Mouse (Mus musculus) brown adipose tissue, adult 24 weeks (tissue): ENCODE measurements around the gene Fmod. TPM values are rescaled to one million over a fixed set of nuclear protein-coding genes. Genes with fewer than 3 reads are reported as not detected.

Source experiments
- H3K27ac ChIP-seq: fragments of 200-500 bp; replicated peaks from 2 replicates; pipeline ENCODE4 v1.5.1; 2012; ENCODE audit warnings: low read depth, mild to moderate bottlenecking, low read length
- H3K4me1 ChIP-seq: fragments of 200-500 bp; 2 replicates; pipeline ENCODE4 v1.6.1; 2012; ENCODE audit warnings: low read length, mixed read lengths; ENCODE audit not compliant: control insufficient read depth, insufficient read depth, insufficient read length
- H3K4me3 ChIP-seq: fragments of 200-500 bp; 2 replicates; pipeline ENCODE4 v1.5.1; 2012; ENCODE audit warnings: low read depth, mild to moderate bottlenecking, low read length, moderate library complexity; ENCODE audit not compliant: insufficient read depth
- polyA plus RNA-seq: library from polyadenylated mRNA; stranded (reverse); fragments of >200 nt; gene quantifications from 2 replicates; pipeline ENCODE4 v1.2.4, GENCODE M21; 2012; ENCODE audit not compliant: missing spikeins, insufficient read depth, insufficient read length

Gene Fmod
- polyA plus RNA-seq, 1 experiment = 0.55 TPM

DNA sequence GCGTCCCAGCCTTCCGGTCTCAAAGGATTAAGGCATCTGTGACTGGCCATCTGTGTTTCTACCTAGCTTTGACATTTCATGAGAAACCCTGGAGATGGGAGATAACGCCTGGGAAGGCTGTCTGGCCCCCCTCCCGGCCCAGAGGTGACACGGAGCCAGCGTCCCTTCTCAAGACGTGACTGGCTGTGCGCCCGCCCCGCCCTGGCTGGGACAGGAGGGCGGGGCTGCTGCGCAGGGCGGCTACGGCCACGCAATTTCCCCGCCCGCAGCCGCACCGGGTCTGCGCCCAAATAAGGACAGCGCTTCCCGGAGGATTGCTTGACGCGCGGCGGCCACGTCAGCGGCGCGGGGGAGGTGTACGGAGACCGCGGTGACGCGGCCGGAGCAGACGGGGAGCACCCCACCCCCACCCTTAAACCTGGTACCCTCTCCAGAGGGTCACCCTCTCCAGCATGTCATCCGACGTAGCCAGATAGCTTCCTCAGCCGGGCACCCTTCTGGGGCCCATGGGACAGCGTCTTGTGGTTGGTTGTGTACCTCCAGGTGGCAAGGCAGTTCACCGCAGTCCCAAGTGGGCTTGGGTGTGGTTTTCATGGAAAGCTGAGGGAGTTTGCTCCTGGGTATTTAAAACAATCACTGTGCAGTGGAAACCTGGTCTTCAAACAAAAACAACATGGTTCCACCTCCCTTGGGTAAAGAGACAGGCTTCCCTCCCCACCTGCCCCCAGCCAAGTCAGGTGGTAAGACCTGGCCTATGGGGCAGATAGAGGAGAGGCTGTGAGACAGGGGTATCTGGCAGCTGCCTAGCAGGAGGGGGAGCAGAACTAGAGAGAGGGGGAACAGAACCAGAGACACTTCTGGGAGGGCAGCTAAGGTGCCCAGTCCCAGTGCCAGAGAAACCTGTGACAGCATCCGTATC, 56.1 kb downstream of the Fmod start:
- H3K4me1 ChIP-seq = peaks cover 53% of the 10 kb centered on the region

DNA sequence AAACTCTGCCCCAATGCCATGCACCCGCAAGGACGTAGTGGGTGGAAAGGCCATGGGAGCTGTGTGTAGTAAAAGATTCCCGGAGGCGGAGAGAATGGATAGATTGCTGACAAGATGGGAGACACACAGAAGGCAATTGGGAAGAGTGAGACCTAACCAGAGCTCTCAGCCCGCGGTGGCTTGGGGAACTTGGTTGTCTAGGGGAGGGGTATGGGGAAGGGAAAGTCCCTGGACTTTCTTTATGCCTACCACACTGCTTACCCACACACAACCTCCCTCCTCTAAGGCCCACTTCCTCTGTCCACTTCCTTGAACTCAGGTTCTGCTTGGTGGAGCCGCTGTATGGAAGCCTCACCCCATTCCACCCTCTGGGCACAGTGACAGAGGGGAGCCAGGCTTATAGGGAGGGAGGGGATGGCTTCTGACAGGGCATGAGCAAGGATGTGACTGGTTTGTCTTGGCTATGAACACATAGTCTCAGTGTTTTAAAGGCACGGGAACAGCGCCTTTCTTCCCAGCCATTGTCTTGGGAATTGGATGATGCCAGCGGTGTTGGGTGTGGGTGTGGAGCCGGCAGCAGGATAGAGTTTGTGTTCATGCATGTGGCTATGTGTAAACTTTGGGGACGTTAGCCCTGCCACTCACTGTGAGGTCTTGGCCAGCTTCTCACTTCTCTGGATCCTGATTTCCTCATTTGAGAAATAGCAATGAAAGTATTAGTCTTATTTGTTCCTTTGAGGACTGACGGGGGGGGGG, 56.9 kb downstream of the Fmod start:
- Histone ChIP-seq H3K4me1 (peaks cover 60% of the 10 kb centered on the region), H3K27ac (peak overlapping the region; percentile 100), H3K4me3 (peak overlapping the region; percentile 66)

More for the DNA sequence above, 56.1 kb downstream of the Fmod start:
- Histone ChIP-seq H3K4me3 (peak overlapping the region; percentile 66), H3K27ac (peak overlapping the region; percentile 100)

DNA sequence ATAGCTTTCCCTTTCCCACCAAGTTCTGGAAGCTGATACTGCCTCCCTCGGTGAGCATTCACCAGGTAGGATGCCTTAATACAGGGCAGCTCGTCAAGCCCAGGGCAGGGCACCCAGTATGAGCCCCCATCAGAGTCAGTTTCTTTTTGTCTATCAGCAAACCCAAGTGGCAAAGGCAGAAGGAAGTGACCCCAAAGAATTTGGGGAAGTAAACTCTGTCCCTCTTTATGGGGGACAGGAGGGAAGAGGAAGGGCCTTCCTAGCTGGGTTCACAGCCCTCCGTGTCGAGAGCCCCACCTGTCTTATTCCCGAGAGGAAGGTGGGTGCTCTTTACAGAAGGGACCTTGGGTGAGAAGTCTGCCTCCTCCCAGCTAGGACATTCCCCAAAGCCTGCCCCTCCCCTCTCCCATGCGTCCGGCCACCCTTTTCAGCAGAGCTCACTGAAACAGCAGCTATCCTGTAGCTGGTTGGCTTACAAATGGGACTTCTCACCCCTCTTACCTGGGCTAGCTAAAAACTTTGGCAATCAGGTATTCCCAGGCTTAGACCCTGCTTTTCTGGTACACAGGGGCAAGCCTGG, 58.1 kb downstream of the Fmod start:
- Histone ChIP-seq H3K4me1 (peaks cover 66% of the 10 kb centered on the region), H3K27ac (peak overlapping the region; percentile 96), H3K4me3 (no peak overlapping the region)

DNA sequence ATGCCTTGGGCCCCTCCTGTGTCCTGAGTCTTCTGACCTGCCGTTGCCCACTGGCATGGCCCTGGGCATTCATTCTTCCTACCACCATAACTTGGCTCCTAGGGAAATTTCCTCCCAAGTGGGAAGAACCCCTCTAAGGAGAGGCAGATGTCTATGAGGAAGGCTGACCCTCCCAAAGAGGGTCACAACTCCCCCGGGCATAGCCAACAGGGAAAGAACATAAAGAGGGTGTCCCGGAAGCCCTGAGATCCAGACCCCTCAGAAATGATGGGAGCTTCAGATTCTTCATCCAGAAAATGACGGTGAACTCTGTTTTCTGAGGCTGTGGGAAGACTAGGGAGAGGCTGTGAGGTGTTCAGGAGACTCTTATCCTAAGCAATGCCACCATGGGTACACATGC, 58.7 kb downstream of the Fmod start:
- Histone ChIP-seq H3K4me1 (peaks cover 69% of the 10 kb centered on the region), H3K4me3 (no peak overlapping the region), H3K27ac (peak overlapping the region; percentile 96)

DNA sequence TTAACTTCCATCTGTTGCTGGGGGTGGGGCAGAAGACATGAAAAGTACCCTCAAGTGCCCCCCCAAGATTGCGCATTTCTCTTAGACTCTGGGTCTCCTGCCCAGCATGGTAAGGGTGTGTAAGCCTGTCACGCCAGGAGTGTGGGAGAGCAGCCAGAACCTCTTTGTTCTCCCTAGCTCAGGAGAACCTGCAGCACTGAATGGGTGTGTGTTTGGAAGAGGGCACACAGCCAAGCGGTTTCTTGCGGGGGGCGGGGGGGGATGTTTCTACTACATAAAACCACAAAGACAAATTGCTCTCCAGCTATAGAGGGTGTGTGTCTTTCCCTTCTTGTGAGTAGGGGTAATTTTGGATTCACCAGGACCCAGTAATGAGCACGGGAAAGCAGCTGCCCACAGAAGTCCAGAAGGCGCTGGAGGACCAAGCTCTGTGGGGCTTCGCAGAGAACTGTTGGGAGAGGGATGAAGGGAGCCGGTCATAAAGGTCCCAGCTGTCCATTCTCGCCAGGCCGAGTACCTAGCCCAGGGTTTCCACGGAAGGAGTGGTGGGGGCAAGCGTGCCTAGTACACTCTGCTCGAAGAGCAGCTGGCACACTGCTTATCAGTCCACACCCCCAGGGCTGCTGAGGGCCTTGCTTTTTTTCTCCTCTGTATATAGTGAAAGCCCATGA, 59.3 kb downstream of the Fmod start:
- H3K4me1 ChIP-seq = peaks cover 66% of the 10 kb centered on the region
- no peak overlapping the region for H3K4me3 ChIP-seq
- peak overlapping the region; percentile 96 for H3K27ac ChIP-seq

DNA sequence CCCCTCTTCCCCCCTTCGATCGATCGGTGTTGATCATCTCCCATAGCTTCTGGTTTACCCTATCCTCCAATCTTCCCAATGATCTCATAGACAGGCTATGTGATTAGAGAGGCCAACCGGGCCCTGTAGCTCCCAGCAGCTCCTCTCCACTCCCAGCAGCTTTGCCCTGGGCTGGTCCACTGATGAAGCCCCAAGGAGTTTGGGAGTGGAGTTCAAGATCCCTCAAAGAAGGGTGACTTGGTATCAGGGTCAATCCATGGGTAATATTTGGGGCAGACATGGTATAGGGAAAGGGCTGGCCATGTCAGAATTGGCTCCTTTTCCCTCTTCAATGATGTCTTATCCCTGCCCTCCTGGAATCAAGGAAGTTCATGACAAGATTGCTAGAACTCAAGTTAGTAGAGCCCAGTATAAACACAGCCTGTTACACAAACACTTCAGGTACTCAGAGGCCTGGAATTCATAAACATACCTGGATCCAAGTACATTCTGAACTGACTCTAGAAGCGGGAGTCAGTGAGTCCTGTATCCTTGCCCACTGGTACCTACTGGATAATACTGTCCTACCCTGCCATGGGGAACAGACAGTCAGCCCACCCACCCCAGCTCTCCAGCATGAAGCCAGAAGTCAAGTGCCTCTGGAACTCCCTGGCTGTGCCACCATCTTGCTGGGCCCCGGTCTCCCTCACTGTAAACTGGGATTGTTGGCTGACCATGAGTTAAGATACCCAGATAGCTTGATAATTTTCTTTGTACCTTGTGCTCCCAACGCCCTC, 60.2 kb downstream of the Fmod start:
- Histone ChIP-seq H3K4me1 (peaks cover 57% of the 10 kb centered on the region), H3K27ac (peak overlapping the region; percentile 96), H3K4me3 (no peak overlapping the region)

Other genes starting within 250 kb of the Fmod start
- gene Atp2b4, start 236.2 kb upstream of the Fmod start, polyA plus RNA-seq = 7.3 and 9.6 TPM in 2 replicates
- gene Optc, start 129.3 kb upstream of the Fmod start, polyA plus RNA-seq = not detected in 2 replicates
- 237 and 366 TPM in 2 replicates for gene Prelp, start 115.8 kb upstream of the Fmod start, polyA plus RNA-seq
- gene Btg2, start 41.9 kb downstream of the Fmod start, polyA plus RNA-seq = 16.6 and 53.4 TPM in 2 replicates
- not detected in 2 replicates for gene Chit1, start 74.0 kb downstream of the Fmod start, polyA plus RNA-seq
- gene Chil1, start 144.9 kb downstream of the Fmod start, polyA plus RNA-seq = not detected in 2 replicates
- gene Mybph, start 156.2 kb downstream of the Fmod start, polyA plus RNA-seq = not detected in 2 replicates
- gene Adora1, start 198.2 kb downstream of the Fmod start, polyA plus RNA-seq = 41.1 and 67.9 TPM in 2 replicates